Mouse (Mus musculus): ENCODE measurements around the gene Olfr1054.
"Not testable (repeated sequence)": the region's sequence is repeated elsewhere in the genome, so short reads cannot be mapped to it uniquely, and the experiment has no call there.

The Olfr1054 gene

DNA sequence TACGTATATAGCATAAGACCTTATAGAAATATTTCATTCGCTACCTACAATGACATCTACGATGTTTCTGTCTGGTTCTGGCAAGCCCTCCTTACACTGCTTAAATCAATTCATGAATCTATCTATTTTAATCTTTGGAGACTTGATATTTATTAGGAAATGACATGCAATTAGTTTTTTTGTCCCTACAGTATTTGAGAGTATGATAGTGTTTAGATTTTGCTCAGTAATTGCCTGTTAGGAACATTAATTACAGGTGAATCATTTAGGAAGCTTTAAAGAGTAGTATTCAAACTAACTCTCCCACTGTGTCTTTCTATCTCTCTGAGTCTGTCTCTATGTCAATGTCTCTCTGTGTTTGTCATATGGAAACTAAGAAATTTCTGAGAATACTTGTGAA is at the start of gene Olfr1054:
Gene Olfr1054 (minus strand): TSS at position 101 of the 400 bp plus-strand sequence.
- no peak for DNase-seq (ENCODE audit: low read depth, low spot score)

DNA sequence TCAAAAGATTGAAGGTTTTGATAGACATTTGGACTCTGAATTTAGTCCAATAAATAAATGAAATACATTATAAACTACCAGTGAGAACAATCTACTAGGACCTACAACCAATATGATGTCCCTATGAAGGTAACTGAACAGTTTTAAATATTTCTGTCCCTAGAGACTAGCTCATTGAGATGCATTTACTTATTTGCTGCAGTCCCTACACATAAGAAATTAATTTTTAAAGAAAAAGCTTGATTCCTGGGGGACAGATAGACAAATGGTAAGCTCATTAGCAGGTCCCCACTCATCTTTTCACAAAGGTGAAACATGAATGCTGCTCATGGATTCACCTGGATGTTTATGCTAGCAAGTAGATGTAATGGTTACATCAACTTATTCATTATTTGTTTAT is 43.1 kb upstream of the Olfr1054 start, which contains the start of gene Olfr1057:
Gene Olfr1057 (minus strand): TSS at position 101 of the 400 bp plus-strand sequence.
- DNase-seq (ENCODE audit: low read depth, low spot score) = no peak

GRCm38 (mm10) chr2:86366342-86366741 is 31.1 kb upstream of the Olfr1054 start:
- not testable (repeated sequence) for DNase-seq (ENCODE audit: low read depth, low spot score)

- DNase-seq (ENCODE audit: low read depth, low spot score) = no peak
Measured at GRCm38 (mm10) chr2:86362369-86362768, 27.1 kb upstream of the Olfr1054 start, which contains the start of gene Olfr1056. TSS of gene Olfr1056 (minus strand) at chr2:86362469.

DNA sequence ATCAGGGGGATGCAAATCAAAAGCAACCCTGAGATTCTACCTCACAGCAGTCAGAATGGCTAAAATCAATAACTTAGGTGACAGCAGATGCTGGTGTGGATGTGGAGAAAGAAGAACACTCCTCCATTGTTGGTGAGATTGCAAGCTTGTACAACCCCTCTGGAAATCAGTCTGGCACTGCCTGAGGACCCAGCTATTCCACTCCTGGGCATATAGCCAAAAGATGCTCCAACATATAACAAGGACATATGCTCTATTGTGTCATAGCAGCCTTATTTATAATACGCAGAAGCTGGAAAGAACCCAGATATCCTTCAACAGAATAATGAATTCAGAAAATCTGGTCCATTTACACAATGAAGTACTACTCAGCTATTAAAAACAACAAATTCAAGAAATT is 16.5 kb upstream of the Olfr1054 start:
- DNase-seq (ENCODE audit: low read depth, low spot score) = not testable (repeated sequence)

GRCm38 (mm10) chr2:86350184-86350583 is 15.0 kb upstream of the Olfr1054 start, which contains the start of gene Olfr1055:
TSS of gene Olfr1055 (minus strand) at chr2:86350284.
- DNase-seq (ENCODE audit: low read depth, low spot score) = no peak

- DNase-seq (ENCODE audit: low read depth, low spot score) = no peak
Measured at GRCm38 (mm10) chr2:86315184-86315583, 20.0 kb downstream of the Olfr1054 start, which contains the start of gene Olfr1053. TSS of gene Olfr1053 (minus strand) at chr2:86315284.

DNA sequence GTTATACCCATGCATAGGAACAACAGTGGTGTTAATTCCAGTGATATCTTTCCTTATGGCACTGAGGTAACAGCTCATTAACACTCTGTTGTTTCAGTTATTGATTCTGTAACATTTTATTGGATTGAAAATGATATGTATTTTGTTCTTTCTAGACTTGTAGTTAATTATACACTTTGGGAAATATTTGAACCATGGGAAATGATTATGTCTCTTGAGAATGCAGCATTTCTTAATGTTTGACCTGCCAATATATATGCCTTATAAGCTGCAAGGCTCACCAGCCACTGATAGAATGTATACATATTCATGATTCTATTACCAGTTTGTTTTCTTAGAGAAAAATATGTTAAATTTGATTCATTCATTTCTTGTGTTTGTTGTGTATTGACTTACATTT is 43.1 kb downstream of the Olfr1054 start, which contains the start of gene Olfr1052:
Gene Olfr1052 (plus strand): TSS at position 301 of the 400 bp plus-strand sequence.
- no peak for DNase-seq (ENCODE audit: low read depth, low spot score)

All from skeletal muscle tissue, adult 2 months (tissue).